Mouse (Mus musculus) cerebellum, adult 11-12 months (tissue): ENCODE results near the gene Vmn1r158.
"Not testable (repeated sequence)": the region's sequence is repeated elsewhere in the genome, so short reads cannot be mapped to it uniquely, and the experiment has no call there.

ENCODE experiments used
- DNase-seq: peaks from one replicate; pipeline ENCODE4 v3.0.0; 2022

Vmn1r158 gene

DNA sequence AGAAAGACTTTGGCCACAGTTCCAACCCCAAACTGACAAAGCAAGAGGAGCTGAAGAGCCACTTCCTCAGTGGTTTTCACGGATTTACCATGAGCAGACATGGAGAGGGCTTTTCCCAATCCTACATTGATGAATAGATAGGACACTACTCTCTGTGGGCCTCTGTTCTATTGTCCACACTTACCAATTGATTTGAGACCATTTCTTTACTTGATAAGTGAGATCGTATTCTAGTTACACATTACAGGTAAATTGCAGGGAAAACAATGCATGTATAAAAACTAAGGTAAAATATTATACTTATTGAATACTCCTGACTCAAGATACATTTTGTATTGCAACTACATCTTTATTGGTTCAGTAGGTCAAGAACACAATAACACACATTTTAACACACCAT lies at the start of gene Vmn1r158:
TSS of gene Vmn1r158 (minus strand) at position 101 of the 400 bp plus-strand sequence.
- not testable (repeated sequence) for DNase-seq

DNA sequence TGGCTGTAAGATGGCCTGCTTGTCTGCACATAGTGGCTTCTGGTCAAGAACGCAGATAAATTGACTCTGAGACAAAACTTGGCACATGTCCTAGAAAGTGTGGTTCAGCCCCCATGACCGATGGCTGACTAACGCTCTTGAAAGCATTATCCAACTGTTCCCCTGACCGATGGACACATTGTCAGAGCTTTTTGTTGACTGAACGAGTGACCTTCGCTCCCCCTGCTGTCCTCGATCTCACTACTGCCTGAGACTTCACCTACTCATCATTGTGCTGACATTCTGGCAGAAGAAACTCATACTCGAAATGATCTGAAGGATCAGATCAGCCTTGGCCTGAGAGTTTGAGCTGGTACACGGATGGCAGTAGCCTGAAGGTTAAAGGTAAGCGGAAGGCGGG lies 14.6 kb downstream of the Vmn1r158 start:
- DNase-seq = not testable (repeated sequence)

GRCm38 (mm10) chr7:22761397-22761796 lies 29.2 kb downstream of the Vmn1r158 start, which contains the start of gene Vmn1r157:
Gene Vmn1r157 (plus strand): TSS chr7:22761697.
- not testable (repeated sequence) for DNase-seq
